Mouse (Mus musculus): ENCODE measurements around the gene Smarca5.
A peak's percentile ranks its signal among the peaks of the same experiment; 100 is the strongest.

The Smarca5 gene

GRCm38 (mm10) chr8:80739155-80739924 is at the start of gene Smarca5:
Gene Smarca5, minus strand, starts transcription at chr8:80739497.
- ATAC-seq (ENCODE audit: low TSS enrichment) = peak; percentile 97

GRCm38 (mm10) chr8:80784559-80784958 is 45.3 kb upstream of the Smarca5 start:
- ATAC-seq (ENCODE audit: low TSS enrichment) = no peak

- ATAC-seq (ENCODE audit: low TSS enrichment) = no peak
These were observed 44.0 kb upstream of the Smarca5 start for GRCm38 (mm10) chr8:80783271-80783670.

GRCm38 (mm10) chr8:80781338-80781737 is 42.0 kb upstream of the Smarca5 start:
- no peak for ATAC-seq (ENCODE audit: low TSS enrichment)

GRCm38 (mm10) chr8:80780271-80780670 is 41.0 kb upstream of the Smarca5 start:
- no peak for ATAC-seq (ENCODE audit: low TSS enrichment)

- no peak for ATAC-seq (ENCODE audit: low TSS enrichment)
These were observed 37.1 kb upstream of the Smarca5 start for GRCm38 (mm10) chr8:80776436-80776835.

- peak; percentile 77; the same call in 1 of the 2 replicates for ATAC-seq (ENCODE audit: low TSS enrichment)
These were observed 33.6 kb upstream of the Smarca5 start for GRCm38 (mm10) chr8:80772732-80773460.

- ATAC-seq (ENCODE audit: low TSS enrichment) = no peak
These were observed 29.2 kb upstream of the Smarca5 start for GRCm38 (mm10) chr8:80768451-80768850.

GRCm38 (mm10) chr8:80753017-80753715 is 13.9 kb upstream of the Smarca5 start:
- peak; percentile 100 for ATAC-seq (ENCODE audit: low TSS enrichment)

- no peak for ATAC-seq (ENCODE audit: low TSS enrichment)
These were observed 13.1 kb upstream of the Smarca5 start for GRCm38 (mm10) chr8:80752429-80752828.

- no peak for ATAC-seq (ENCODE audit: low TSS enrichment)
These were observed 9.8 kb upstream of the Smarca5 start for GRCm38 (mm10) chr8:80749091-80749490.

- ATAC-seq (ENCODE audit: low TSS enrichment) = no peak
These were observed 635 bp upstream of the Smarca5 start for GRCm38 (mm10) chr8:80739932-80740331.

GRCm38 (mm10) chr8:80738388-80739154 is 726 bp downstream of the Smarca5 start:
- peak; percentile 82 for ATAC-seq (ENCODE audit: low TSS enrichment)

- ATAC-seq (ENCODE audit: low TSS enrichment) = no peak; the same call in 1 of the 2 replicates
These were observed 1.3 kb downstream of the Smarca5 start for GRCm38 (mm10) chr8:80738046-80738387.

- no peak for ATAC-seq (ENCODE audit: low TSS enrichment)
These were observed 7.0 kb downstream of the Smarca5 start for GRCm38 (mm10) chr8:80732326-80732725.

GRCm38 (mm10) chr8:80714461-80714860 is 24.8 kb downstream of the Smarca5 start:
- ATAC-seq (ENCODE audit: low TSS enrichment) = no peak

GRCm38 (mm10) chr8:80710670-80711400 is 28.5 kb downstream of the Smarca5 start:
- ATAC-seq (ENCODE audit: low TSS enrichment) = no peak

- peak; percentile 98 for ATAC-seq (ENCODE audit: low TSS enrichment)
These were observed 51.2 kb downstream of the Smarca5 start for GRCm38 (mm10) chr8:80688141-80688540.

GRCm38 (mm10) chr8:80683756-80684335 is 55.5 kb downstream of the Smarca5 start:
- ATAC-seq (ENCODE audit: low TSS enrichment) = no peak

GRCm38 (mm10) chr8:80682594-80682993 is 56.7 kb downstream of the Smarca5 start:
- ATAC-seq (ENCODE audit: low TSS enrichment) = no peak
